ENCODE assay signal across 8 mouse cellular contexts in genomic region chr9:71646115-71646514, GRCm38 (mm10). TPM values are rescaled to one million over a fixed set of nuclear protein-coding genes. Genes with fewer than 3 reads are reported as not detected.
DNase-seq lines count a peak whose midpoint lies in the region; ATAC-seq lines count a peak whose summit lies in the region.

No protein-coding gene starts in this region.

- no peak for ATAC-seq in inflammation-experienced regulatory T-cells, adult 6 months

- peak; percentile 70 to 71 for DNase-seq in B cell, adult 2 months
- peak; percentile 57 for DNase-seq in Muller cell, postnatal 12 days (ENCODE audit: inconsistent ontology term)
- peak; percentile 89 for DNase-seq in cerebellum, adult 9-10 months
- DNase-seq in gastrocnemius, postnatal 25 days, result peak; percentile 38
- DNase-seq in kidney, postnatal 14 days, result peak; percentile 84
- DNase-seq in lung, adult 18-20 months, result peak; percentile 54 to 78
- DNase-seq in right cerebral cortex, adult 2 months (ENCODE audit: low spot score in 2 of 2), result peak; percentile 80 to 89

RNA-seq across cellular contexts. Expression of gene Myzap, which starts 54.0 kb away (rescaled TPM):
- 1 to 10 TPM; 4.8 to 5.9 TPM for total RNA-seq in gastrocnemius, postnatal 25 days (2021)
- polyA plus RNA-seq in inflammation-experienced regulatory T-cells, adult 6 months (2017; shearing (Covaris generic)), result under 1 TPM in 1 of 3 experiments, not detected in 2; 0.49 TPM

Comparison
In these comparisons a context has a peak if more than half of its experiments do, and no peak if none do; other contexts are left out.
1. DNase-seq: peak in every context shown above with its lines; median percentile 89 in cerebellum, adult 9-10 months; 84 in right cerebral cortex, adult 2 months; 84 in kidney, postnatal 14 days; 70 in B cell, adult 2 months; 66 in lung, adult 18-20 months; 57 in Muller cell, postnatal 12 days; 38 in gastrocnemius, postnatal 25 days.